Mouse (Mus musculus) monocyte, adult 5-6 weeks (primary cell): Measurements from ENCODE around the gene Cnot2. TPM values are rescaled to one million over a fixed set of nuclear protein-coding genes. Genes with fewer than 3 reads are reported as not detected.
"Not testable (repeated sequence)": the region's sequence is repeated elsewhere in the genome, so short reads cannot be mapped to it uniquely, and the experiment has no call there.

ENCODE experiments used
- ATAC-seq: fragments of 153-309, 156-312 bp; replicated peaks from 2 replicates; pipeline ENCODE4 v1.8.0; 2017; ENCODE audit warnings: mild to moderate bottlenecking; ENCODE audit not compliant: low TSS enrichment, insufficient number of reproducible peaks, severe bottlenecking, poor library complexity, low FRiP score
- total RNA-seq: library from RNA; stranded (forward); fragments of 200-1000, 200-491, 200-594 nt; gene quantifications from 3 replicates; pipeline ENCODE4 v1.2.3, GENCODE M21; 2017

The Cnot2 gene
- total RNA-seq, result 85.8 to 176 TPM (median 112 TPM) in 3 replicates

- ATAC-seq, result peak; percentile 82
These were observed at the start of gene Cnot2 for GRCm38 (mm10) chr10:116581369-116581718. Gene Cnot2, minus strand, starts transcription at chr10:116581511.

DNA sequence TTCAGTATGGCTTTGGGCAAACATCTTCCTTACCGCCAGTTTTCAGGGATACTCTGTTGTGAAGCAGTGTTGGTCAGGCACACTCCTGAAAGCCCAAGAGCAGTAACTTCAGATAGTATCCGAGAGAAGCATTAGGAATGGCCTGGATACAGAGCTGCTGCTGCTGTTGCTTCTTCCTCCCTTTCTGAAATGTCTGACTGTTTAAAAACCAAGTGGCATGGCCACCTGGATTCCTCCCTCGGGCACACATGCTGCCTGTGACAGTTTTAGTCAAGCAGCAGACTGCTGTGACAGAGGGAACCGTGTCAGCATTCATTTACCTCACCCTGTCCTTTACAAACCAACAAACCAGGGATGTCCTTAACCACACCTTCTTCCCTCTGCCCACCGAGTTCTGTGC, 47.6 kb upstream of the Cnot2 start:
- no peak for ATAC-seq

DNA sequence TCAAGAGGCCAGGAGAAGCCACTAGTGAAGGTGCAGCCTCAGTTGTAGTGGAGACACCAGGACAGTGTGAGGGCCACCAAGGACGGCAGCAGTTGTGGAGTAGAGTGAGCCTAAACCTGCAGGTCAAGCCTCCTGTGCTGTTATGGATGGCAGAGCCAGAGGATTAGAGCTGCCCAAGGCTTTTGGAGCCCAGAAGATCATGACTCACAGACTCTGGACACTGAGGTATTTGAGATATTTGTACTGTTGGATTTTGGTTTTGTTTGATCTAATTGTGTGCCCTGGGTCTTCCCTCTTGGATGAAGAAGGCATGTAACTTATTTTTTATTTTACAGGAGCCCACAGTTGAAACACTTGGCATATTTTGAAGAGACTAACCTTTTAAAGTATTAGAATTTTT, 44.7 kb upstream of the Cnot2 start:
- no peak for ATAC-seq

- ATAC-seq, result not testable (repeated sequence)
These were observed 31.9 kb upstream of the Cnot2 start for GRCm38 (mm10) chr10:116613250-116613649.

DNA sequence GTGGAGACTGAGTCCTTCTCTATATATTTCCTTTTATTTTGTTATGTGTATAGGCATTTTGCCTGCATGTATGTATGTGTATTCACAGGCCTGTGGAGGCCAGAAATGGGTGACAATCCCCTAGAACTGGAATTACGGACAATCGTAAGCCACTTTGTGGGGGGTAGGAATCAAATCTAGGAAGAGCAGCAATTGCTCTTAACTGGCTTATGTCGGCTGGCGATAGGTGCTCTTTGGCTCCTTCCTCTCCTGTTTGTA, 23.5 kb upstream of the Cnot2 start:
- ATAC-seq, result no peak

- no peak for ATAC-seq
These were observed 23.0 kb upstream of the Cnot2 start for GRCm38 (mm10) chr10:116604081-116604904.

DNA sequence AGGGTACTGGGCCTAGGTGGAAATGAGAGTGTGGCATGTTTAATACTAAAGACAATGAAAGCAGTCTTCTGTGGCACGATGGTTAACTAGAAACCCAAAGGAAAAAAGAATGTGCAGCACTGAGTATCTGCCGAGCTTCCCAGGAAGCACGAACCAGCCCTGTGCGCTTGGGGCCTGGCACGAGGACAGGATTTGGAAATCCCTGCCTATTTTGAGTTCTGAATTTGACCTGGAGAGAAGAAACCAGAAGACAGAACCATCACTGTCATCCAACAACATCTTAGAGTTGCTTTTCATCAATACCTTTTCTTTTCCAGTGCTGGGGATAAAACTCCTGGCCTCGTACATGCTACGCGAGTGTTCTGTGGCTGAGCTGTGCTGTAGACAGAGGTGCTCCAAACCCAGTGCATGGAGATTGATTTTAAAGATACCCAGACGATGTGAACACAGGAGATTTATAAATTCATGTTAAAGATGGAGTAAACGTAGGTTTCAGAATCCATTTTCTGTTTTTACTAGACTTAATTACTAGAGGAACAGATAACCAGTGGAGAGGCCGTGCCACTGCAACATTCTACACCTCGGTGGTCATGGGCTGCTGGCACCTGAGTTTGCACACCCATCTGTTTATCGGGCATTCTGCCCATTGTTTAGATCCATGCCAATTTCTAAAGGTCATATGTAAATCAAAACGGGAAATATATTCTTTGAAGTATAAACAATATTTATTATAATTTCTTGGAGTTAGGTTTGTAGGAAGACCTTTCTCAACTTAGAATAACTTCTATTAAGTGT, 17.9 kb upstream of the Cnot2 start:
- ATAC-seq, result no peak

DNA sequence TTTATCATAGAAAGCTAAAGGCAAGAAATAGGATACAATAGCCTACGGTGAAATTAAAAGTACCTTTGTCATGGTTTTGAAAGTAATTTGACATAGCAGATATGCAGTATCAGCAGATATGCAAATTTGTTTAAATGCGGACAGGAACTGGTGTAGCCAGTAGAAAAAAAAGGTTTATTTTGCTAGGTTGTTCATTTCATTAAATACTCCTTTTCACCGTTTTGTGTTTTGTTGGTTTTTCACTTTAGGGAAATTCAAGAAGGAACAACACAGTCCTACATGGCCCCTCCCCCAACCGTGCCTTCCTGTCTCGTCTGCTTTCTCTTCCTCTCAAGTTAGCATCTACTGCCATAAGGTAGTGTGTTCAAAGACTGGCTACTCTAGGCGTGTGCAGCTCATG, 1.4 kb upstream of the Cnot2 start:
- ATAC-seq, result peak; percentile 67

DNA sequence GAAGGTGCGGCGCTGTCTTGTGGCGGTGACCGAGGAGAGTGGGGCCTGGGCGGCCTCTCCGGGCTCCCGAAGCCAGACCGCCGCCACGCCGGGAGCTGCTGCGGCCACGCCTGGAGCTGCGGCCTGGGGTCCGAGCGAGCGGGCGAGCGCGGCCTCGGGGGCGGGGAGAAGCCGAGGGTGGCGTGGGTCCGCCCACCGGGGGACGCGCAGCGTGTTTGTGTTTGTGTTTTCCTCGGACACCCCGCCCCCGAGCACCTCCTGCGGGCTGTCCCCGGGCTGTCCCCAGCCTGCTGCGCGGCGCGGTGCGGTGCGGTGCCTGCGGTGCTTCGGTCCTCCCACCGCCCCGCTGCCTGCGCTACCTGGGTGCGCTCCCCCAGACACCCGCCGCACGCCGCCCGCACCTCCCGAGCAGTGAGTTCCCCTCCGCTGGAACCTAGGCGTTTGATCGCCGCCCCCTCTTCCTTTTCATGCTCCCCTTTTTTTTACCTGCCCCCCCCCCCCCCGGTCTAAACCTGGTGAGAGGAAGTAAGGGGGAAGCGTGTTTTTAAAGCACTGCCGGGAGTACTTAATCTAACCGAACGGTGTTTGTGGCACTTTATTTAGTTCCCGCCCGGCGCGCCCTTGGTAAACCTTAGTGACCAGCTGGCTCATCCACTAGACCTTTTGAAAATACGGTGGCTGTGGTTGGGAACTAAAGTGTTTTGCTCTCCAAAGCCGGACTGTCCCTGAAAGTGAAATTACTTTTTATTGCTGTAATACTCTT, 589 bp upstream of the Cnot2 start:
- ATAC-seq, result no peak; the same call in 1 of the 2 replicates

- ATAC-seq, result no peak
These were observed 536 bp downstream of the Cnot2 start for GRCm38 (mm10) chr10:116580591-116581358.

DNA sequence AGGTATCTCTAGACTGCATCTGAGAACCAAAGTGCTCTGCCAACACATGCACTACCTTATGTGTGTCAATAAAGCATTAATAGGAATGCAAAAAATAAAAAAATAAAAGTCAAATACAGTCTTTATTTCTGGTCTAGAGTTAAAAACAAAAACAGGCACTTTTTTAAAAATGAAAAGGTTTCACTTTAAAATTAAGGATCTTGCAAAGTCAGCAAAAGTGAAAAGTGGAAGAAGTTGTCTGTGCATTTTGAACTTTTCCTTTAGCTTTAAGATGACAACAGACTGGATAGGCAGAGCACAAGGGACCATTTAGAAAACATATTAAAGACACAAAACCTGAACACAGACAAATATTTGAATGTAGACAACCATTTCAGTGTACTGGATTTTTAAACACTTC, 1.8 kb downstream of the Cnot2 start:
- ATAC-seq, result no peak

DNA sequence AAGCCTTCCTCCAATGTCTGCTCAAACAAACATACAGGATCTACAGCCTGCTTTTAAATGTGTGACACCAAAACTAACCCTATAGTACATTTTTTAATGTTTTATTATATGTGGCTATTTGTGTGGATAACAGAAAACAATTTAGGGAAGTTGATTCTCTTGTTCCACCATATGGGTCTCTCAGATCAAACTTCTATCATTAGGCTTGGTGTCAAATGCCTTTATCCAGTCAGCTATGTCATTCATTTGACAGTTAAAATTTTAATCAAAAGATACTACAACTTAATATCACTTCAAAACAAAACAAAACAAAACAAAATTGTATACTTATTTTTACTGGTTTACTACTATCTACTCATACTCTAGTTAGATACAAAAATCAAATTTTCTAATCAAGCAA, 2.9 kb downstream of the Cnot2 start:
- ATAC-seq, result no peak

GRCm38 (mm10) chr10:116577181-116577580, 4.1 kb downstream of the Cnot2 start:
- ATAC-seq, result no peak

DNA sequence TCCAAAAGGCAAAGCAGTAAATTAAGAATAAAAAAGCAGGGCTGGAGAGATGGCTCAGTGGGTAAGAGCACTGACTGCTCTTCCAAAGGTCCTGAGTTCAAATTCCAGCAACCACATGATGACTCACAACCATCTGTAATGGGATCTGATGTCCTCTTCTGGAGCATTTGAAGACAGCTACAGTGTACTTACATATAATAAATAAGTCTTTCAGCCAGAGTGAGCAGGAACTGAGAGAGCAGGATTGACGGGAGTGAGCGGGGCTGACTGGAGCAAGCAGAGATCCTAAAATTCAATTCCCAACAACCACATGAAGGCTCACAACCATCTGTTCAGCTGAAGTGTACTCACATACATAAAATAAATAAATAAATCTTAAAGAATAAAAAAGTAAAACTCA, 5.2 kb downstream of the Cnot2 start:
- not testable (repeated sequence) for ATAC-seq

GRCm38 (mm10) chr10:116570526-116570925, 10.8 kb downstream of the Cnot2 start:
- no peak for ATAC-seq

DNA sequence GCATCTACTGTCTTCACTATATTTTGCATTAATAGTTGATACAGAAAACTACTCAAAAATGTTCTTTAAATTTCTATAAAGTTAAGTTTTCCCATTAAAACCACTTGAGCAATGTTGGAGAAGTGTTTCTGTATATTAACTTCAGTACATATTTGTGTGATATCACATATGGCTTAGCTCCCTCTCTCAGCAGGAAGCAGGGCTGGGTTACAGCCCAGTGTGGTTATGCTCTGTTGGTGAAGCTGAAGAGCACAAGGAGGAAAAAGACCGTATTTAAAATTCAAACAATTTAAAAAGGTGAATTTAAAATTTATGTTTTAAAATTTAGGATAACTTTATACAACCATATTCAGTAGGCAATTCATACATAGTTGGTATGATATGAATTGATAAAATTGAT, 12.8 kb downstream of the Cnot2 start:
- no peak for ATAC-seq

GRCm38 (mm10) chr10:116567491-116568405, 13.6 kb downstream of the Cnot2 start:
- ATAC-seq, result no peak

DNA sequence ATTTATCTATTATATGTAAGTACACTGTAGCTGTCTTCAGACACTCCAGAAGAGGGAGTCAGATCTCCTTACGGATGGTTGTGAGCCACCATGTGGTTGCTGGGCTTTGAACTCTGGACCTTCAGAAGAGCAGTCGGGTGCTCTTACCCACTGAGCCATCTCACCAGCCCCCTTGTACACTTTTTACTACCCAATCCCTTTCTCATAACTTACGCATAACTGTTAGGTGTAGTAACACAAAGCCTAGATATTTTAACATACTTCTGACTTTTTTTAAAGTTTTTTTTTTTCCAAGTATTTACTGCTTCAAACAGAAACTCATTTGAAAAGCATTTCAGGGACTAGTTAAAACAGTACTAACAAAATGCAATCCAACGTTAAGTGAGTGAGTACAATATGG, 14.8 kb downstream of the Cnot2 start:
- ATAC-seq, result not testable (repeated sequence)
